Mouse (Mus musculus) forebrain, postnatal 0 days (tissue): ENCODE measurements around the gene Nln. TPM values are rescaled to one million over a fixed set of nuclear protein-coding genes. Genes with fewer than 3 reads are reported as not detected.

ENCODE experiments used
- ATAC-seq: fragments of 200-750 bp; cut with Nextera tagmentation; 2 replicates; pipeline ENCODE4 v1.8.0; 2017; ENCODE audit warnings: mild to moderate bottlenecking, moderate library complexity
- DNase-seq: peaks from one replicate; pipeline ENCODE4 v3.0.0-alpha.2; 2015
- H3K27ac ChIP-seq: fragments of 300-500 bp; sonication (generic); 2 replicates; pipeline ENCODE4 v1.5.1; 2014; ENCODE audit warnings: low read depth, mild to moderate bottlenecking, antibody characterized with exemption, low read length, moderate library complexity, mixed read lengths
- H3K27me3 ChIP-seq: fragments of 300-500 bp; sonication (generic); 2 replicates; pipeline ENCODE4 v1.6.1; 2014; ENCODE audit warnings: mild to moderate bottlenecking, low read length, mixed read lengths; ENCODE audit not compliant: insufficient read depth
- H3K36me3 ChIP-seq: fragments of 300-500 bp; sonication (generic); 2 replicates; pipeline ENCODE4 v1.6.1; 2014; ENCODE audit warnings: mild to moderate bottlenecking, moderate library complexity; ENCODE audit not compliant: insufficient read depth
- H3K4me1 ChIP-seq: fragments of 300-500 bp; sonication (generic); 2 replicates; pipeline ENCODE4 v1.6.1; 2014; ENCODE audit warnings: antibody characterized with exemption; ENCODE audit not compliant: insufficient read depth
- H3K4me2 ChIP-seq: fragments of 300-500 bp; sonication (generic); 2 replicates; pipeline ENCODE4 v1.6.1; 2014; ENCODE audit warnings: low read depth, mild to moderate bottlenecking, moderate library complexity
- H3K4me3 ChIP-seq: fragments of 300-500 bp; sonication (generic); 2 replicates; pipeline ENCODE4 v1.5.1; 2014; ENCODE audit warnings: low read depth, low read length, mixed read lengths
- H3K9ac ChIP-seq: fragments of 300-500 bp; sonication (generic); 2 replicates; pipeline ENCODE4 v1.6.1; 2014; ENCODE audit warnings: mild to moderate bottlenecking
- H3K9me3 ChIP-seq: fragments of 300-500 bp; sonication (generic); 2 replicates; pipeline ENCODE4 v1.6.1; 2016; ENCODE audit warnings: low read length
- CTCF ChIP-seq: sonication (generic); IDR thresholded peaks from 2 replicates; pipeline ENCODE4 v1.5.1; 2016; ENCODE audit warnings: antibody characterized with exemption, control low read depth, low read depth
- WGBS: fragments of 180-500 bp; shearing (Covaris S2); extraction: QIAGEN DNeasy Blood & Tissue Kit; methylation state at CpG from one replicate; pipeline ENCODE4 v1.1.7; 2014; 5-methylcytosine and 5-hydroxymethylcytosine counted together
- polyA plus RNA-seq: library from polyadenylated mRNA; unstranded; fragments of >200 nt; fragmentation: Nextera tagmentation; extraction: Ambion mirVana; gene quantifications from 2 replicates; pipeline ENCODE4 v1.2.1, GENCODE M21; 2015
- total RNA-seq: library from RNA; depleted of rRNA; stranded (reverse); fragments of >200 nt; gene quantifications from 2 replicates; pipeline ENCODE4 v1.2.3, GENCODE M21; 2014; rRNA removed

Gene Nln
- total RNA-seq (77.2 and 80.0 TPM in 2 replicates), polyA plus RNA-seq (40.7 and 49.0 TPM in 2 replicates)

DNA sequence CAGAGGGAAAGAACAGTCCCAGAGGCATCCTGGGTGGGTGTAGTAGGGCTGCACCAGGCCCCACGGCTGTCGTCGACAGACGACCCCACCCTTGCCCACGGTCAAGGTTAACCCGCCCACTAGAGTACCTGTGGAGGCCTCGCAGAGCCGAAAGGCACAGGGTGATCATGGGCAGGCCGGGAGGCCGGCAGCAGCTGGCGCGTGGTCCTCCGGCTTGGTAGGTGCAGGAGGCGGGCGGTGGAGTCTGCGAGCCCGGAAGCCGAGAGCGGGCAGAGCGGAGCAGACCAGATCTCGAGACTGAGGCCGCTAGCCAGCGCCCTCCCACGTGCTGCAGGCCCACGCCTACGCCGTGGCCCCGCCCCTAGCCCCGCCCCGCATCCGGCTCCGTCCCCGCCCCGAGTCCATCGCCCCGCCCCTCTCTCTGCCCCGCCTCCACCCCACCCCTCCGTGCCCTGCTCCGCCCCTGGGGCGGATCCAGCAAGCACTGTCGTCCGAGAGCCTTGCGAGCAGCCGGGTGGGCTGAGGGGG lies at the start of gene Nln, which contains the start of gene Sgtb:
Gene Nln (minus strand): TSS at position 327 of the 528 bp plus-strand sequence.
Gene Sgtb (plus strand): TSS at position 454 of the 528 bp plus-strand sequence.
- Histone ChIP-seq H3K4me3 (peak within 1 kb of the TSS; percentile 86), H3K9me3 (0 out of 2 replicates have a peak, but pooled peaks cover 4% of the 10 kb centered on the region), H3K4me2 (peak within 1 kb of the TSS; percentile 84), H3K9ac (peak within 1 kb of the TSS; percentile 96), H3K36me3 (no peaks in the 10 kb centered on the region), H3K4me1 (peaks cover 10% of the 10 kb centered on the region; the same call in 1 of the 2 replicates), H3K27ac (peak within 1 kb of the TSS; percentile 88), H3K27me3 (no peaks in the 10 kb centered on the region)
- WGBS = 1% methylated on average over 34 of the region's 44 CpGs
- DNase-seq = peak; percentile 93
- peak; percentile 90 for ATAC-seq
- no peak for TF ChIP-seq CTCF

DNA sequence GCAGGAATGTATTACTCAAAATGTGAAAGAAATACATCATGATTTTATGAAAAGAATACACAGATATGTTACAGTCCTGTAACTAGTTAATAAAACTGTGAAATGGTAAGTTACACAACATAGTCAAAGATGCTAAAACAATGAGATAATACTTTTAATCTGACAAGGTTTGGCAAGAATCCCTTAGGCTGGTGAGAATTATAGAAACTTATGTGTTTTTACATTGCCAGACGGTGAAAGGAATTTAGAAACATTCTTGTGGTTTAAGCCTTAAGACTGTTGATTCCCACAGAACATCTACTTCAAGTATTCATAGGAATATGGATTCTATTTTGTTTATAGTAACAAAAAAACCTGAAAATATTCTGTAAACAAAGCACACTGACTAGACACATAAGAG lies 46.3 kb upstream of the Nln start:
- no peak for DNase-seq
- Histone ChIP-seq H3K27me3 (no peaks in the 10 kb centered on the region), H3K4me3 (no peak overlapping the region), H3K27ac (no peak overlapping the region), H3K9me3 (no peaks in the 10 kb centered on the region), H3K36me3 (peaks cover 34% of the 10 kb centered on the region), H3K4me2 (no peak overlapping the region), H3K9ac (no peak overlapping the region), H3K4me1 (no peaks in the 10 kb centered on the region)
- WGBS = 85% methylated on average over 1 of the region's 1 CpGs
- no peak for ATAC-seq
- TF ChIP-seq CTCF = no peak

DNA sequence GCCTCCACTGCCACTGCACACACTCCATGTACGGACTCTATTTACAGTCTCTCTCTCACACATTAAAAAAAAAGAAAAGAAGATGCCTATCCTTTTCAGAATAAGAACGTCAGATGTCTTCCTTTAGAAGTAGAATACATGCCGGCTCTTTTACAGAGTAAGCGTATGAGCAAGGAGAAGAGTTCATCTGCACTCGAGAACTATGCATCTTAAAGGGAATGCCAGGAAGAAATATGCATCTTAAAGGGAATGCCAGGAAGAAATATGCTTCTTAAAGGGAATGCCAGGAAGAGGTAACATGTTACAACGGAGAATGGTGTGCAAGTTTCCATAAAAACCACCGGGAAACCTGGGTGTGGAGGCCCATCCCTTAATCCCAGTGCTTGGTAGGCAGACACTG lies 45.7 kb upstream of the Nln start:
- no peak overlapping the region for H3K4me3 ChIP-seq
- no peak for TF ChIP-seq CTCF
- no peak for DNase-seq
- H3K36me3 ChIP-seq = peaks cover 31% of the 10 kb centered on the region
- 92% methylated on average over 7 of the region's 7 CpGs for whole genome bisulfite sequencing
- H3K27ac ChIP-seq = no peak overlapping the region
- H3K4me2 ChIP-seq = no peak overlapping the region
- no peak overlapping the region for H3K9ac ChIP-seq
- no peaks in the 10 kb centered on the region for H3K4me1 ChIP-seq
- ATAC-seq = no peak
- no peaks in the 10 kb centered on the region for H3K27me3 ChIP-seq
- H3K9me3 ChIP-seq = no peaks in the 10 kb centered on the region

DNA sequence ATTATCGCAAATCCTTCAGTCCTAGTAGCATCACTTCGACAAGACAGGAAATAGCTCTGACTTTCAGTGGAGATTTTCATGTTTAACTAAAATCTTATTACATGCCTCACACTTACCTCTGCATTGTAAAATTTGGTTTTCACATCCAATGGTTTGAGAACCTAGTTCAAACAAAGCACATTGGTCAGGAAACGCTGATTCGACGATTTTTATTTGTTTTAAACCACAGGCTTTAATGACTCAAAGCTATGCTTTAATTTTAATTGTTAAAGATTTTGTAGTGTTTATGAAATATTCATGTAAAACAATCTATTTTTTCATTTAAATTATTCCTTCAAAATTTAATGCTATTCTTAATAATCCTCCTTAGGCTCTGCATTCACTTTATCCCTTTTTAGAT lies 44.8 kb upstream of the Nln start:
- Histone ChIP-seq H3K4me3 (no peak overlapping the region), H3K9ac (no peak overlapping the region), H3K27ac (no peak overlapping the region), H3K36me3 (peaks cover 27% of the 10 kb centered on the region), H3K9me3 (no peaks in the 10 kb centered on the region), H3K4me2 (no peak overlapping the region), H3K27me3 (no peaks in the 10 kb centered on the region), H3K4me1 (no peaks in the 10 kb centered on the region)
- DNase-seq = no peak
- WGBS = 94% methylated on average over 5 of the region's 5 CpGs
- no peak for ATAC-seq
- no peak for TF ChIP-seq CTCF

DNA sequence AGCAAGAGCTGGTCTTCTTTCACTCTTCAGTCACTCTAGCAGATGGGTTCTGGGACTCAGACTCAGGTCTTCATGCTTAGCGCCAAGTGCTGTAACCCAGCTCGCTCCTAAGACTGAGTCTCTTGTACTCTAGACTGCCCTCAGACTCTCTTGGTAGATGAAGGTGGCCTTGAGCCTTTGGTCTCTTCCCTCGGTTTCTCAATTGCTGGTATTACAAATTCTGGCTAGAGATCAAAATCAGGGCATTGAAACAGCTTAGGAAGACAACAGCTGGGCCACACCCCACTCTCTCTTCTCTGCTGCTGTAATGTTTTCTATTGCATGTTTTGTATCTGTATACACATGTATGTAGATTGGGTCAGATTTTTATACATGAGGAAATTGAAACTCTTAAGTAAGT lies 36.2 kb upstream of the Nln start:
- no peaks in the 10 kb centered on the region for H3K4me1 ChIP-seq
- H3K27ac ChIP-seq = no peak overlapping the region
- H3K27me3 ChIP-seq = no peaks in the 10 kb centered on the region
- no peak for DNase-seq
- peaks cover 44% of the 10 kb centered on the region for H3K36me3 ChIP-seq
- H3K9me3 ChIP-seq = no peaks in the 10 kb centered on the region
- H3K4me3 ChIP-seq = no peak overlapping the region
- TF ChIP-seq CTCF = no peak
- no peak overlapping the region for H3K9ac ChIP-seq
- 91% methylated on average over 3 of the region's 3 CpGs for WGBS
- no peak for ATAC-seq
- no peak overlapping the region for H3K4me2 ChIP-seq

DNA sequence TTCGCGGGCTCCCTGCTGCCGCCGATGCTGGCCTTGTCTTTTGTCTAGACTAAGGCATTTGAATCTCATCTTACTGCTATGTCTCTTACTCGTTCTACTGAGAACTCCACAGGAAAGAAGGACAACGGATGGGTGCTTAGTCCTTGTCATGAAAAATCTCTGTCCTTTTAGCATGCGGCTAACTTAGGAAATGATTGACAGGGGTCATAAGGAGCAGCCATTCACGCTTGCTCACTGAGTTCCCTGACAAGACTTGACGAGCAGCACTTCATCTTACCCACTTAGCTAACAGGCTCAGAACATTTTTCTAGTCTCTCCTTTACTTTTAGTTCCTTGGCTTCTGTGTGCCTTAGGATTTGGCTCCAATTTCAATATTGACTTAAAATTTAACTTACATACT lies 35.5 kb upstream of the Nln start:
- H3K4me1 ChIP-seq = no peaks in the 10 kb centered on the region
- 77% methylated on average over 9 of the region's 9 CpGs for WGBS
- H3K4me3 ChIP-seq = no peak overlapping the region
- H3K36me3 ChIP-seq = peaks cover 52% of the 10 kb centered on the region
- no peak for ATAC-seq
- no peaks in the 10 kb centered on the region for H3K27me3 ChIP-seq
- H3K9ac ChIP-seq = no peak overlapping the region
- no peak overlapping the region for H3K27ac ChIP-seq
- no peak overlapping the region for H3K4me2 ChIP-seq
- no peak for DNase-seq
- H3K9me3 ChIP-seq = no peaks in the 10 kb centered on the region
- no peak for TF ChIP-seq CTCF

DNA sequence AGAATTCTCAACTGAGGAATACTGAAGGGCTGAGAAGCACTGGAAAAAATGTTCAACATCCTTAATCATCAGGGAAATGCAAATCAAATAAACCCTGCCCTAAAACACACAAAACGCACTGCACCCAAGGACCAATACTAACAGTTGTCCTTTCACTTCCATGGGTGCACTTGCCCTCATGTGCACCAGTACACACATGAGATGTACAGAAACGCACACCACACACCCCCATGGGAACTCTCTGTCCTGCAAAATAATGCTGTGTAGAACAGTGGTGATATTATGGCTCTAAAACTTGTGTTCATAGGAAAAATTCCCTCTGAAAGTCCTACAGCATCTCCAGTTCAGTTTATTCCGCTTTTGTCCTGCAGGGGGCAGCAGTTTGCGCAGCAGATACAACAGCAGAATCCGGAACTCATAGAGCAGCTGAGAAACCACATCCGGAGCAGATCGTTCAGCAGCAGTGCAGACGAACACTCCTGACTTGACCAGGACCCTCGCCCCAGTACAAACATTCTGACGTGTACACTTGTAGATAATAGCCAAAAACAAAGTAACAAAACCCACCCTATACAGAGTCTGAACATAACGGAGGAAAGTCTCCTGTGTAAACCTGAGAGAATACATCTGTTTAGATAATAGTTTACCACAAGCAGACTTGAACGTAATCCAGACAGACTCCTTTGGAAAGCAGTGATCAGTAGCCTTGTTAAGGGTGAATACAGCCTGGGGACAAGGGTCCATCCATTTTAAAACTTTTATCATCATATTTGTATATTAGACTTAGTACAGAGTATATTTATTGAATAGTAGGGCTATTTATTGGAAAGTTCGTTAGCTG lies 30.2 kb upstream of the Nln start:
- Histone ChIP-seq H3K9ac (no peak overlapping the region), H3K9me3 (no peaks in the 10 kb centered on the region), H3K27me3 (no peaks in the 10 kb centered on the region), H3K4me2 (no peak overlapping the region), H3K4me3 (no peak overlapping the region), H3K36me3 (peaks cover 62% of the 10 kb centered on the region), H3K27ac (no peak overlapping the region; the same call in 1 of the 2 replicates), H3K4me1 (no peaks in the 10 kb centered on the region)
- peak; percentile 90 for TF ChIP-seq CTCF
- WGBS = 39% methylated on average over 13 of the region's 13 CpGs
- DNase-seq = peak; percentile 86
- ATAC-seq = peak; percentile 90
